Mouse (Mus musculus) heart, adult 8-10 months (tissue): ENCODE measurements at regions not wholly inside any gene's neighbourhood (a gene's known extent, or its start where the extent isn't known, plus 50 kb on each side); places are given as distances from the start of the nearest gene placed in this dataset.

Experiments used
- DNase-seq: peaks from one replicate; pipeline ENCODE4 v3.0.0; 2022; ENCODE audit warnings: low spot score

DNA sequence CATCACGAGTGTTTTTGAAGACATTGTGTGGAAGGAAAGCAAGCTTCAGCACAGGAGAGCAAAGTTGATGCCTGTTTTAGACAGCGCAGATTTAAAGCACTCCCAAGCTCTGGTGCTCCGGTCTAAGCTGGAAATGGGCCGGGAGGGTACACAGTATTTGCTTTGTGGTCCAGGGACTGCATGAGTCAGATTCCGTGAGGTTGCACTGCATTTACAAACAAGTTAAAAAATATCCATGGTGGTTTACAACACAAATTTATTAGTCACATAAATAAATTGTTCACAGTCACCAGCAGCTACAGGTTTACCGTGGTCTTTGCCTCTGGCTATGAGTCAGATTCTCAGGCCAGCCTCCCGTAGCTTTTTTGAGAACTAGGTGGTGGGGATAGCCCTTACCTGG lies 312.0 kb downstream of the Ptprc start:
- DNase-seq, result no peak

DNA sequence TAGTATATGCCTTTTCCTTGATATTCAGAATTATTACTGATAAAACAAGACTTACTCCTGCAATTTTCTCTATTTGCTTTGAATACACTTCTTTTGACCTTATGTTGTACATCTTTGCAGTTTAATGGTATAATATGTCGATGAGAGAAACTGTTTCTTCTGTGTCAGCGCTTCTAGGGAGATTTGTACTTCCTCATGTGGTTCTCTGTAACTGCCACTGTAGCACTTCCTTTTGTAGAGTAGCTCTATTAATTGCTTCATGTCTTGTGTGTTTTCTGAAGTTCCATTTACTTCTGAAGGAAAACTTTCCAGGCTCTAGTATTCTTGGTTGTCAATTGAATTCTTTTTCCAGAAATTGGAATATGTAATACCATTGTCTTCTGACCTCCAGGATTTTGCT lies 323.2 kb downstream of the Ptprc start:
- no peak for DNase-seq

DNA sequence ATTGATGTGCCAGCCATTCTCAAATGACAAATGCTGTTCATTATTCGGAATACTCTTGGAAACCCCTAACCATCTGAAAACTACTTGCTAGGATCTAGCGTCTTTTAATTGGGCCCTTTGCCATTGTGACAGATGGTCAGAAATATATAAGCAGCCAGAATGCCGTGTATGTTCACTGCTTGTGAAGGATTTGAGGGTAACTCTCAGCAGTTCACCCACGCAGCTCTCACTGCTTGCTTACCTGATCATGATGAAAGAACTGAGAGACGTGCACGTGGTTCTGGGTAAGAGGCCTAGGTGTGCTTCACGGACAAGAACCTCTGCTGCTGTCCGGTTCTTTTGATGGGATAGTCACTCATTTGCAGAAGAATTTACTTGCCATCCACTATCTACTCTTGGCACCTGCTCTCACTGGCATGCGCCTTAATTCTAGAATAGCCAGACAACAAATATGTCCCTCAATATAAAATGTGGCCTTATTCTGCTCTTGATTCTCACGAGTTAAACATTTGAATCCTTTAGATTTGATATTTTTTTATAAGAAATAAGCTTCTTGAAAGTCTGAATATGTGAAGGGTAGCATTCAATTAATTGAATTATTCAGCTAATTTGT lies 328.1 kb downstream of the Ptprc start:
- no peak for DNase-seq

DNA sequence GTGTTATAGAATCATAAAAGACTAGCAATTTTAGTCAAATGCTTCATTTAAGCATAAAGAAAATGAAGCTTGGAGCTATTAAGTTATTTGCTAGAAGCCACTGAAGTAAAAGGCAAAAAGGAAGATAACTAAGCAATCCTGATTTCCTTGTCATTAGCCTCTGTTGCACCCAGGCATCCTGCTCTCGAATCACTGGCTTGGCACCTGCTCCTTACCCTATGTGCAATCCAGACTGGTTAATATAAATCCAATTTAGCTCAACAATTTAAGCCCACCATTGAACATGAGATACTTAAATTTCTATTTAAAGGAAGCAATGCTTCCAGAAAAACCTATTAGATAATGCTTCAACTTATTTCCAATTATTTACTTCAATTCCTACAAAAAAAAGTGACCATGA lies 328.7 kb downstream of the Ptprc start:
- no peak for DNase-seq

DNA sequence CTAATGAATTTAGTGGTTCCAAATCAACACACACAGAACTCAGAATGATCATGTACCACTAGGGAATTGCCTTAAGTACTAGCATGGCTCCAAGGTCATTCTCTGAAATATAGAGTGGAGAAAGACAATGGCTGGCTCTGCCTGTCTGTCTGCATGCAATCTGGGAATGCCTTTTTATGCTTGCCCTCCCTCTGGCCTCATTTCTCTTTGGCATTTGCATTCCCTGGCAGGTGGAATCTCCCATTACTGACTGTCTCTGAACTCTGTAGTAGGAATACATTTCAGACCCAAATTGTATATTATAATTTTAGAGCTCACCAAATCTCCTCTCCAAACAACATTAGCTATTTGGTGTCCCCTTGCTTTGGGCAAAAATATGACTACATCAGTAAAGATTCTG lies 335.0 kb downstream of the Ptprc start:
- no peak for DNase-seq

DNA sequence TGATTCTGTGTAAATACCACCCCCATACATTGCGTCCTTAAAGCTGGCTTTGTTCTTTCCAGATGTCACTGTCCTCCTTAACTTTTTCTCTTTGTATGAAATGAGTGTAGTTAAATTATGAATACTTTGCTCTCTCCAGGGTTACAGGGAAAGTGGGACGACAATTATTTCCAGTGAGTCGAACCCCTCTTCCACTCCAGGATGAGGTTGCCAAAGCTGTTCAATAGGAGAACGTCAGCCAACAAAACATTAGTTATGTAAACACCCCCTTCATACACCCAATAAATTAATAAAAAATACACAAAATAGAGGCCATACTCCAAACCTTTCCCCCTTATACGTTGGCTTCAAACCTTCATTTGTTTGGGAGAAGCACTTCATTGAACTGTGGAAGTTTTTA lies 335.8 kb downstream of the Ptprc start:
- no peak for DNase-seq

DNA sequence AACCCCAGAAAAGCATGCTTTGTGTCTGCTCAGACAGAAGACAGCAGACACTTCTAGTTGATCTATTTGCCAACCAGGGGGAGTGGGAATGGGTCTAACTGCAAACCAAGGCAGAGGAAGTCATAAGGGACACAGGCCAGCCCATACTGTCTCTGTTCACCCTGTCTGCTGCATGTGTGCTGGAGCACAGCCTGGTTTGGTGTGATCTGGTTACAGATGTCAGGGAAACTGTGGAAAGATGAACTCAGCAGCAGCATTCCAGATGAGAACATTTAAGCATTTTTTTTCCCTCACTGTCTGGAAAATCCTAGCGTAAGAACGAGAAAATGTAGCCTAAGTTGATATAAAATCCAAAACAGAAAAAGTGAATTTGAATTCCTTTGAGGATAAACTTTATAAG lies 336.2 kb downstream of the Ptprc start:
- no peak for DNase-seq

DNA sequence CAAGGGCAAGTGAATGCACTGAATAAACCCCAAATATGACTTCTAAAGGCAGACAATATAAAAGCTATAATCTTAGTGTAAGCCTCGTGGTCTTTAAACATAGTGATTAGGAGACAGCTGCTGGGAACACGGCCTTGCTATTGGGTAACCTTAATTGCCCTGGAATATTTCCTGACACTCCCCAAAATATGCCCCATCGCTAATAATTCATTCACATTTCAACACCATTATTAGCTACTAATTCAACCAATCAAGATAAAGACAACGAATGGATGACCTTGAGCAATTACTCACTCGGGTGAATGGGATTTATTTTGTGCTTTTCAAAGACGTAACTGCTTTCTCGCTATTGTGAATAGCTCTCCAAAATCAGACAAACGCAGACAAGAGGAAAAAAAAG lies 337.2 kb downstream of the Ptprc start:
- DNase-seq, result no peak

DNA sequence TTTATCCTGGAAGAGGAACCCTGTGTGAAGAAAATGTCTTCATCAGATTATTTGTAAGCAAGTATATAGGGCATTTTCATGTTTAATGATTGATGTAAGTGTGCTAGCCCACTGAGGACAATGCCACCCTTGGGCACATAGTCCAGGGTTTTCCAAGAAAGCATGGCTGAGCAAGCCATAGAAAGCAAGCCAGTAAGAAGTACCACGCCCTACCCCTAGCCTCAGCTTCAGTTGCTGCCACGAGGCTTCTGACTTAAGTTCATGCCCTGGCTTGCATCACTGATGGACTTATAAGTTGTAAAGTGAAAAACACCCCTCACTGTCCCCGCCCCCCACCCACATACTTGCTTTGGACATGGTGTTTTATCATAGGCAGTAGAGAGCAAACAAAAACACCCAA lies 342.0 kb downstream of the Ptprc start:
- DNase-seq, result no peak

DNA sequence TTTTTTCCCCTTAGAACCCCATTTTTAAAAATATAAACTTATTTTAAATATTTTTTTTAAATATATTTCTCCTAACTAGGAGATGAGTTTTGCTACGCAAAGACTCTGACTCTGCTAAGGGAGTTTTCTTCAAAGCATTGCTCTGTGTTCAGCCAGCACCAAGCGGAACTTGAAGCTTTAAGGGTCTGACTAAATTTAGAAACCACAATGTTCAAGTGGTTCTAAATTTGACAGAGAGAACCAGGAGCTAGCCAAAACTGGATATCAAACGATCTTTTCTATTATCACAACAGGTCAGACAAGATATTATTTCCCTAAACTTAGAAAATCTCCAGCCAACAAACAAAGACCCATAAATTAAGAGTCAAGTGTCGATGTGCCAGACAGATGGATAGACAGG lies 344.2 kb downstream of the Ptprc start:
- peak; percentile 10 for DNase-seq

DNA sequence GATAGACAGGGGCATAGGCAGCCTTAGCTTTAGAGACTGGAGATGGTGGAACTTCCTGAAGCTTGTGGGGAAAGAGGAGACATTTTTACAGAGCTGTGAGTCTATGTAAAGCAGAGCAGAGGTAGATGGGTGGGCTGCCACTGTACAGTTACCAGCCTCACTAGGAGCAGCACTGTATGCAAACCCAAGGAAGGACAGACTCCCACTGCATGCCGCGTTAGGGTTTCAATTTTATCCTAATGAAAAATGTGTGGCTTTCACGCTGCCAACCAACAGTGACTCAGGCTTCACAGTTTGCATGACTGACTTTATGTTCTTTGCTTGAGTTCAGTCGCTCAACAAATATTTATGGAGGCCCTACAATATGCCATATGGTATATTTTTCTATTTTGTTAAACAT lies 348.1 kb downstream of the Ptprc start:
- no peak for DNase-seq

DNA sequence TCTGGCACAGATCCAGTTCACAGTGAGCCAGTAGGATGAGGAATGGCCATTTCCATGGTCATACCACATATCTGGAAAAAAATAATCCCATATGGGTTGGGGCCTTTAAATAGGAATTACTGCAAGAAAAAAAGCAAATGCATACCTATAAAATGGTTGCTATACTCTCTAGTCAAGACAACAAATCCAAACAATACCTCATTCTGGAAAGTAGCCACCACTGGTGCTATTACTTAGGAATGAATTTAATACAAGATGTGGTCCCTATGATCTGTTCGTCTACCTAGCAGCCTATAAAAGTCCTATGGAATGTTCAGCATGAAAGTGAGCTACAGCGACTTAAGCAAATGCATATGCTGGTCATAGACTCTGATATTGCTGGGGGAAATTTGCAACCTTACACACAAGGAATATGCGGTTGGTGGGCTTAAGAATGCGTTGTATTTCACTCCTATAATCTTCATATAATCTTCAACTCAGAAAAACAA lies 360.1 kb downstream of the Ptprc start:
- no peak for DNase-seq

DNA sequence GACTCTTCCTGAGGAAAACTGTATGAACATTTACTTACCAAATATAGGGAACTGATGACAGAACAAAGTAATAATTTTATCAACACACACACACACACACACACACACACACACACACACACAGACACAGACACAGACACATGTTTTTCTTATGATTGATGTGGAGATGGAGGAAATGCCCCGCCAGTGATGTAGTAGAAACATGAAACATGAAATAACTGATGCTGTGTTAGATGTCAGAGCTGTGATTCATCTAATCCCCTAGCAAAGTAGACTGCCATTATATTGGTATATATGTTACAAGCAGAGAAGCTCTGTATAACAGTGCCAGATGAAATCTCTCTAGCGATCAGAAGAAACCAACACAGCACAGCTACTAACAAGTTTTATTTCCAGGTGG lies 361.0 kb downstream of the Ptprc start:
- no peak for DNase-seq

DNA sequence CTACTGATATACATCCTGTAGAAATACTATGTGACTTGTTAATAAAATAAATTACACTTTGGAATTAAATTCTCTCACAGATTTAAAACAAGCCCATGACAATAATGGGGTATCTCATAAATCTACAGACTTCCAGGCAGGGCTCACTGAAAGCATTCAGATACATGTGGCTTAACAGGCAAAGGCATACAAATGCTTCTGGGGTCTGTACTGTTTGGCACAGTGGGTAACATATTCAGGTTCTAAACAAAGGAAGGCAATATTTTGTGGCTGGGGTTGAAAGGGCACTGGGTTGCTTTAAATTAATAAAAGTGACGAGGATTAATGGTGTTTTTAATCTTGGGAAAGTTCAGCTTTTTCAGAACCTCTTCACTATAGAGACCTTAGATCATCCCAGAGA lies 361.8 kb downstream of the Ptprc start:
- DNase-seq, result no peak

DNA sequence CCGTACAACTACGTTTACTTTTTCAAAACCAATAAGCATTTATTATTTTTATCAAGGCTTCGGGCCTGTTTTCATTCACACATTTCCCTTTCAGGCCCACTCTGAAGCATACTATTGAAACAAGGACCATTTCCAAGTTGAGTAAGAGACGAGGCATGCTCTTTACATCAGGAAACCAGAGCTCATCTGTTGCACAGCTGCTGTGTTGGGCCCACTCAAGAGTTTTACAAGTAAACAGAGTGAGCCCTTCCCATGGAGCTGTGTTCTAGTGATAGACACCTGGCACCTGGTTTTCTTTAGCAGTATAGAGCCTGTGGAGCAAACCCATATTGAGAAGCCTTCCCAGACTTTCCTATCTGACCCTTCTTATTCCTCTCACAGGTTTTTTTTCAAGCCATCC lies 363.5 kb downstream of the Ptprc start:
- DNase-seq, result no peak

DNA sequence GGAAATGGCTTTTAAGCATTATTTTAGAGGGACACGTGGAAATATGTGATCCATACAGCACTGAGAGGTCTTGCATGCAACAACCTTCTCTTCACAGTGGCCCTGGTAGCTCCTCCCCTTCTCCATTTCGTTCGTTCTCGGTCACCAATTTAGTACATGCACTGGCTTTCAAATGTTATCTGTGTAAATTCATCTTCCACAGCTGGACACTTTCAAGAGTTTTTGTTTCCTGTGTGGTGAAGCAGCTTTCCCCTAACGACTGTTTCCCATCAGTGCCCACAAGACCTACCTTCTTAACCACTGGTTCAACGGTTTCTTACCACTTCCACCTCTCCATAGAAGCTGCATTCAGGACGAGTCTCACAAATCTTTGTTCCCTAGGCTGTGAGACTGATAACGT lies 368.8 kb downstream of the Ptprc start:
- DNase-seq, result no peak

DNA sequence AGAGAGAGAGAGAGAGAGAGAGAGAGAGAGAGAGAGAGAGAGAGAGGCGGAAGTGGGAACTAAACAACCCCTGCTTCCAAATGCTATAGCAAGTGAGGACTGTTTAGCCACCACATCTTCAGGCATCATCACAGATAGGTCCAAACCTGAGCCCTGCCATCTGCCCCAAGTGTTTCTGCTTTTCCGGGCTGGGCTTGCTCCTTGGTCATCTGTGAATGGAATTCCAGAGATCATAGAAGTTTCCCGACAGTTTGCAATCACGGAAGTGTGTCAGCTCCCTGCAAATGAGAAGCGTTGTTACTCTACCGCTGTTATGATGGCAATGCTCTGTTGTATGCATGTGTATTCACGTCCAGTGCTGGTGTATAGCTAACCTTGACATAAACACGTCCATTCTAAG lies 369.3 kb downstream of the Ptprc start:
- DNase-seq, result no peak

DNA sequence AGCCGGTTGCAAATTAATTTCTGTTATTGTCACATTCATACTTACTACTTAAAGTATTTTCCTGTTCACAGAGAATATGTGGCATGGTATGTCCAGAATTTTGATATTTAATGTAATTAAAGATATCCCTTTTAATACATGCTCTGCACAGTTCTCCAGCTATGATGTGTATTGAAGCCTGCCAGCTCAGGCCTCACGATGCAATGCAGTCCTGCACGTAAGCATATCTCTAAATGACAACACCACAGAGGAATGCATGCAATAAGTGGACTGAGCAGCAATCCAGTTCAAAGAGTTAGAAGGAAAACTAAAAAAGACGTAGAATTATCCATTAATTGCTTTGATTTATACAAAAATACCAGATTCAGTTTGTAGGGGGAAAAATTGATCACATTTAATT lies 373.4 kb downstream of the Ptprc start:
- no peak for DNase-seq

DNA sequence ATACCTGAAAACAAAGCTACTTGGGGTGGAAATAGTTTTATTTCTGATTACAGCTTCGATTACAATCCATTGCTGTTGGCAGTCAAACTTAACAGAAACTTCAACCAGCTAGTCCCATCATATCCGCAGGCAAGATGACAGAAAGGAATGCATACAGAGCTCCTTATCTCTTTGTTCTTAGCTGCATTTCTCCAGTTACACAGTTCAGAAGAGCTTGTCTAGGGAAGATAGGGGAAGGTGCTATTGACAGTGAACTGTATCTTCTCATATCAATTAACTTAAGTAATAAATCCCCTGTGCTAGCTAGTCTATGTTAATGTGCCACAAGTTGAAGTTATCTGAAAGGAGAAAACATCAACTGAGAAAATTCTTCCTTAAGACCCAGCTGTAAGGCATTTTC lies 374.8 kb downstream of the Ptprc start:
- no peak for DNase-seq

DNA sequence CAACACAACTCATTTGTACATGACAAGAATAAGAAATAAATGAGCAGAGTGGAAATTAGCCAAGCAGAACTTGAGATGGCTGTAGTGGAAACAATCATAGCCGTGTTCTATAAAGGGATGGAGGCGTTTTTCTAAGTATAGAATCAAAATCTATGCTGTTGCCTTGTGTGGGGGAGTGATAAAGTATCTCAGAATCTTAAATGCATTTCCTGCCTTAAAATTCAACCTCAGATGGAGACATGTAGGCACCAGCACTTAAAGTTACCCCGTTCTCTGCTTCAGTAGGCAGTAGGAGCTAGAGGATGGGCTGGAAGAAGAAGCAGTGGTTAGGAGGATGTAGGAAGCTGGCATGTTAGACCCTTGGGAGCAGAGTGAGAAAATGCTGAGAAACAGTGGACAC lies 386.7 kb downstream of the Ptprc start:
- DNase-seq, result no peak

DNA sequence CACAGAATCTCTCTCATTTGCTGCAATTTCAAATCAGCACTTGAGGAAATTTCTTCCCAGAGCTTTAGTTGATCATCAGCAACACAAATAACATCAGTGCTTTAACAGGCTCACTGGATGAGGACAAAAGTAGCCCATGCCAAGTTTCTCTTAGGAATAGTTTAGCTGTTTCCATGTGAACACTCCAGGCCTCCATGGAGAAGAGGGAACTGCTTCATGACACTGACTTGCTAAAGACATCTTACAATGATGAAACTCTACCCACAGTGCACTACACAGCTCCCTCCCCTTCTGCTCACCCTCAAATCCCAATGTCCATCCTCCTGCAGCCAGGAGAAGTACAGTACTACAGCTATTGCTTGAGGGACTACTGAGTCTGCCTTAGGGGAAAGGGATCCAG lies 388.9 kb downstream of the Ptprc start:
- DNase-seq, result no peak

DNA sequence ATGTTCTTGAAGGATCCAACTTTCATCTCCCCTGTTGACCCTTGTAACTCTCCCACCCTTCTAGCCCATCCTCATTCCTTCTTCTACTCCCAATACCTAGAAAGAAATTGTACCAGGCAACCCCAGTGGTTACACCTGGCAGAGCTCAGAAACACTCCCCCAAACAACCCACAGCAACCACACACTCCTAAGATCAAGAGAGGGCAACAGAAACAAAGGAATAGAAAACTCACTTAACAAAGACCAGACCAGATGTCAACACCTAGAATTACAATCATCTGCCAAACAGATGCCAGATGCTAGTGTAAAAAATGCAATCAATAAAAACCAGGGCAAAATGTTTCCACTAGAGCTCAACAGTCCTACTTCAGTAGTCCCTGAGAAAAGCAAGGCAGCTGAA lies 400.9 kb downstream of the Ptprc start:
- no peak for DNase-seq

DNA sequence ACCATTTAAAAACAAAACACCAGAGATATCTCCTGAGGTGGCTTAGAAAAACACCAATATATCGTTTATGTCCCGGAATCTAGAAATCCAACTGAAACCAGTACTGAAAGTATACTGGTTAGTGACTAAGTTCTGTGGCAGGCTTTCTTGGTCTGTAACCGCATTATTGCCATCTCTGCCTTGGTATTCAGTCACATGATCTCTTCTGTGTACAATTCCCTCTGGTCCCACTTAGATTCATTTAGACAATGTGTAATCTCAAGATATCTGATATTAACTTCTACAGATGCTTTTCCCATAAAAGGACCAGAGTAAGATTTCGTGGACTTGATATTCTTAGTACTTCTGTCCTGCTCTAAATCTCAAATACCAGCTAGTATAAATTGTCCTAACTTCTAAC lies 414.7 kb downstream of the Ptprc start:
- DNase-seq, result no peak

DNA sequence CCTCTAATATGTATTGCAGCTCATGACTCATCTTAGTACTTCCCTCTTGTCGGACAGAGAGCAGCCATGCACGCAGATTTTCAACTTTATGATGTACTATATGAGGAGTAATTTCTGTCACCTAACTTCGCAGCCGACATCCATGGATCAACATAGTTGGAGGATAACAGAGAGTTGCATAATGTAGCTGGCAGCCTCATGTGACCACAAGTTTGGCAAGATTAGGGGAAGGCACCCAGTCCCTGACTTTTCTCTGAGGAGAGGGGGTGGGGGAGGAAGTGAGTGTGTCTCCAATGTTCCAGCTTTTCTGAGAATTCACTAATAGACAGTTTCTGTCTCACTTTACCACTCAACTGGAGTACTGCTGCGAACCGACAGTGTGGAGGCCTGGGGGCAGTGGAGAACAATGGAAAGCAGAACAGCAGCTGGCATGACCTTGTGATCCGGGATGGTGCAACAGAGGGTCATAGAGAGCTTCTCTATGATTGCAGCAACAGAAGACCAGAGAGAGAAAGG lies 424.0 kb downstream of the Ptprc start:
- no peak for DNase-seq
